Mouse (Mus musculus) limb, embryonic 15.5 days (tissue): ENCODE data around the gene Dock4. TPM values are rescaled to one million over a fixed set of nuclear protein-coding genes. Genes with fewer than 3 reads are reported as not detected.

Experiments used
- ATAC-seq: fragments of 200-750 bp; cut with Nextera tagmentation; 2 replicates; pipeline ENCODE4 v1.8.0; 2017; ENCODE audit warnings: low read depth, moderate TSS enrichment; ENCODE audit not compliant: insufficient number of reproducible peaks, low FRiP score, low TSS enrichment
- H3K27ac ChIP-seq: fragments of 300-500 bp; sonication (generic); 2 replicates; pipeline ENCODE4 v1.5.1; 2015; ENCODE audit warnings: moderate library complexity, mild to moderate bottlenecking, inconsistent platforms
- H3K27me3 ChIP-seq: fragments of 300-500 bp; sonication (generic); 2 replicates; pipeline ENCODE4 v1.6.1; 2015; ENCODE audit warnings: inconsistent platforms
- H3K36me3 ChIP-seq: fragments of 300-500 bp; sonication (generic); 2 replicates; pipeline ENCODE4 v1.6.1; 2015; ENCODE audit warnings: inconsistent platforms
- H3K4me1 ChIP-seq: fragments of 300-500 bp; sonication (generic); 2 replicates; pipeline ENCODE4 v1.6.1; 2015; ENCODE audit warnings: inconsistent platforms
- H3K4me2 ChIP-seq: fragments of 300-500 bp; sonication (generic); 2 replicates; pipeline ENCODE4 v1.6.1; 2015; ENCODE audit warnings: mild to moderate bottlenecking, inconsistent platforms
- H3K4me3 ChIP-seq: fragments of 300-500 bp; sonication (generic); 2 replicates; pipeline ENCODE4 v1.5.1; 2015; ENCODE audit warnings: mild to moderate bottlenecking, inconsistent platforms
- H3K9ac ChIP-seq: fragments of 300-500 bp; sonication (generic); 2 replicates; pipeline ENCODE4 v1.6.1; 2015; ENCODE audit warnings: inconsistent platforms
- H3K9me3 ChIP-seq: fragments of 300-500 bp; sonication (generic); 2 replicates; pipeline ENCODE4 v1.6.1; 2016; ENCODE audit warnings: inconsistent platforms
- WGBS: fragments of 180-500 bp; shearing (Covaris S2); methylation state at CpG from one replicate; pipeline ENCODE4 v1.1.7; 2015; 5-methylcytosine and 5-hydroxymethylcytosine counted together
- polyA plus RNA-seq: library from polyadenylated mRNA; unstranded; fragments of >200 nt; fragmentation: Nextera tagmentation; extraction: Ambion mirVana; gene quantifications from 2 replicates; pipeline ENCODE4 v1.2.1, GENCODE M21; 2015

The Dock4 gene
- polyA plus RNA-seq, 1 experiment from 2014 or later, result 13.6 TPM

DNA sequence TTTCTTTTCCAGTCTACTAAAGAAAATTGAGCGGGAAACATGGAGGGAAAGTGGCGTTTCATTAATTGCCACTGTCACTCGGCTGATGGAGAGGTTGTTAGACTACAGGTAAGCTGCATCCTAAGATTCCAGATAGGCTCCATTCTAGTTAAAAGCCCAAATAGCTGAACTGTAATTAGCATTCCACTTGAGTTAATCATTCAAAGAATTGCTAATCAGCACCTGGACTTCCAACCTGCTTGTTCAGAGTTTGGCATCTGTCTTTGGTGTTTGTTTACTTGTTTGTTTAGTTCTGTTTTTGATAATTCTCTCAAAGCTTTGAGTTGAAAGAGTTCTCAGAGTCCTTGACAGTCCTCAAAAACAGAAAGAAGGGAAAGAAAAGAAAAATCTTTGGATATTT, 349.0 kb downstream of the Dock4 start:
- no peak for ATAC-seq
- 70% methylated on average over 3 of the region's 3 CpGs for WGBS
- H3K27ac ChIP-seq, result no peak overlapping the region
- H3K9ac ChIP-seq, result no peak overlapping the region
- no peaks in the 10 kb centered on the region for H3K36me3 ChIP-seq
- no peak overlapping the region for H3K4me3 ChIP-seq
- H3K4me1 ChIP-seq, result peaks cover 7% of the 10 kb centered on the region; the same call in 1 of the 2 replicates
- H3K9me3 ChIP-seq, result no peaks in the 10 kb centered on the region
- no peak overlapping the region for H3K4me2 ChIP-seq
- H3K27me3 ChIP-seq, result no peaks in the 10 kb centered on the region

DNA sequence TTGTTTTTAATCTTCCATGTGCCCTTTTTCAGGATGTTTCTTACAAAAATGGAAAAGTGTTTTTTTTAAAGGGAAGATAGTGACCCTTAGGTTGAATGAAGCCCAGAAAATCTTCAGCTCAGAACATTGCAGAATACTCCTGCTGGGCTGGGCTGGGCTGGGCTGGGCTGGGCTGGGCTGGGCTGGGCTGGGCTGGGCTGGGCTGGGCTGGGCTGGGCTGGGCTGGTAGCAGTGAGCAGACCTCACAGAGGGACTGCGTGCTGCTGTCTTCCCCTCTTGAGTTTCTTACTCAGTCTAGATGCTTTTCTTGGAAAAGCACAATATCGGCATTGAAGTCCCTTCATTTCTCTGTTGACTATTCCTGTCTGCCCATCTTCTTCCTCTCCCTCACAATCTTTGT, 350.0 kb downstream of the Dock4 start:
- ATAC-seq, result no peak
- 49% methylated on average over 2 of the region's 2 CpGs for WGBS

GRCm38 (mm10) chr12:40796813-40797491, 351.2 kb downstream of the Dock4 start:
- Histone ChIP-seq H3K9ac (no peak overlapping the region), H3K27me3 (no peaks in the 10 kb centered on the region), H3K36me3 (no peaks in the 10 kb centered on the region), H3K4me2 (no peak overlapping the region), H3K4me3 (no peak overlapping the region), H3K4me1 (peaks cover 7% of the 10 kb centered on the region; the same call in 1 of the 2 replicates), H3K9me3 (no peaks in the 10 kb centered on the region), H3K27ac (no peak overlapping the region)
- ATAC-seq, result no peak
- WGBS, result 37% methylated on average over 14 of the region's 14 CpGs

More for the DNA sequence above, 350.0 kb downstream of the Dock4 start:
- no peaks in the 10 kb centered on the region for H3K36me3 ChIP-seq
- no peak overlapping the region for H3K4me3 ChIP-seq
- H3K27ac ChIP-seq, result no peak overlapping the region
- no peaks in the 10 kb centered on the region for H3K27me3 ChIP-seq
- H3K9me3 ChIP-seq, result no peaks in the 10 kb centered on the region
- no peak overlapping the region for H3K4me2 ChIP-seq
- peaks cover 7% of the 10 kb centered on the region; the same call in 1 of the 2 replicates for H3K4me1 ChIP-seq
- no peak overlapping the region for H3K9ac ChIP-seq

- H3K27ac ChIP-seq, result no peak overlapping the region
- 45% methylated on average over 9 of the region's 9 CpGs for WGBS
Observed at GRCm38 (mm10) chr12:40797561-40798343, 352.0 kb downstream of the Dock4 start.

GRCm38 (mm10) chr12:40798344-40799017, 352.7 kb downstream of the Dock4 start:
- WGBS, result 53% methylated on average over 5 of the region's 5 CpGs
- Histone ChIP-seq H3K27ac (no peak overlapping the region), H3K9ac (no peak overlapping the region), H3K27me3 (no peaks in the 10 kb centered on the region), H3K9me3 (no peaks in the 10 kb centered on the region), H3K36me3 (no peaks in the 10 kb centered on the region), H3K4me2 (no peak overlapping the region), H3K4me3 (no peak overlapping the region), H3K4me1 (peaks cover 7% of the 10 kb centered on the region; the same call in 1 of the 2 replicates)
- ATAC-seq, result no peak

More at GRCm38 (mm10) chr12:40797561-40798343, 352.0 kb downstream of the Dock4 start:
- no peaks in the 10 kb centered on the region for H3K9me3 ChIP-seq
- no peak overlapping the region for H3K4me2 ChIP-seq
- H3K36me3 ChIP-seq, result no peaks in the 10 kb centered on the region
- H3K9ac ChIP-seq, result no peak overlapping the region
- no peak for ATAC-seq
- H3K4me1 ChIP-seq, result peaks cover 7% of the 10 kb centered on the region; the same call in 1 of the 2 replicates
- no peak overlapping the region for H3K4me3 ChIP-seq
- no peaks in the 10 kb centered on the region for H3K27me3 ChIP-seq

- H3K9ac ChIP-seq, result no peak overlapping the region
- H3K4me1 ChIP-seq, result peaks cover 7% of the 10 kb centered on the region; the same call in 1 of the 2 replicates
- H3K4me2 ChIP-seq, result no peak overlapping the region
- H3K27ac ChIP-seq, result no peak overlapping the region
- 0 out of 2 replicates have a peak, but pooled peaks cover 3% of the 10 kb centered on the region for H3K36me3 ChIP-seq
- H3K27me3 ChIP-seq, result no peaks in the 10 kb centered on the region
- H3K4me3 ChIP-seq, result no peak overlapping the region
- 57% methylated on average over 3 of the region's 3 CpGs for WGBS
- H3K9me3 ChIP-seq, result no peaks in the 10 kb centered on the region
- no peak for ATAC-seq
Observed at GRCm38 (mm10) chr12:40801456-40801855, 355.7 kb downstream of the Dock4 start.

GRCm38 (mm10) chr12:40805257-40805656, 359.5 kb downstream of the Dock4 start:
- Histone ChIP-seq H3K4me3 (no peak overlapping the region), H3K27ac (no peak overlapping the region), H3K36me3 (0 out of 2 replicates have a peak, but pooled peaks cover 9% of the 10 kb centered on the region), H3K27me3 (no peaks in the 10 kb centered on the region), H3K4me1 (no peaks in the 10 kb centered on the region), H3K4me2 (no peak overlapping the region), H3K9me3 (no peaks in the 10 kb centered on the region), H3K9ac (no peak overlapping the region)
- 77% methylated on average over 2 of the region's 2 CpGs for WGBS
- ATAC-seq, result no peak

DNA sequence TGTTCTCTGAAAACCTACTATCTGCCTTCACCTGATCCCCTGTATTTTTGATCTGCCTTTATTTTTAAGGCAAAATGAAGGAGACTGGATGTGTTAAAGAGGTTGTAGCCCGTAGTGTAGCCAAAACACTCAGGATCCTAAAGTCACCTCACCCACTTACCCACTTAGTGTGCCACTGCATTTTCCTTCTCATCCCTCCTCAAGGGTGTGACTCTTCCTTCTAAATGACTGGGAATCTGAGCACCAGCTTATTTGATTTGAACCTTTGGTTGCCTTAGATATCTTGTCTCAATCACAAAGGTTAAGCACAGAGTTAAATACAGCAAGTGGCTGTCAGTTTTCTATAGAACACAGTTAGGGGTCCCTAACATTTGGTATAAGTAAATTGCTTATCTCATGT, 362.2 kb downstream of the Dock4 start:
- H3K9me3 ChIP-seq, result no peaks in the 10 kb centered on the region
- no peak overlapping the region for H3K9ac ChIP-seq
- ATAC-seq, result no peak
- H3K27ac ChIP-seq, result no peak overlapping the region
- no peaks in the 10 kb centered on the region for H3K4me1 ChIP-seq
- 0 out of 2 replicates have a peak, but pooled peaks cover 9% of the 10 kb centered on the region for H3K36me3 ChIP-seq
- WGBS, result 88% methylated on average over 1 of the region's 1 CpGs
- H3K4me2 ChIP-seq, result no peak overlapping the region
- H3K27me3 ChIP-seq, result no peaks in the 10 kb centered on the region
- no peak overlapping the region for H3K4me3 ChIP-seq

- Histone ChIP-seq H3K36me3 (no peaks in the 10 kb centered on the region), H3K4me2 (no peak overlapping the region), H3K27ac (no peak overlapping the region), H3K9me3 (no peaks in the 10 kb centered on the region), H3K27me3 (no peaks in the 10 kb centered on the region), H3K4me1 (no peaks in the 10 kb centered on the region), H3K9ac (no peak overlapping the region), H3K4me3 (no peak overlapping the region)
- 61% methylated on average over 2 of the region's 2 CpGs for WGBS
- ATAC-seq, result no peak
Observed at GRCm38 (mm10) chr12:40813474-40813873, 367.7 kb downstream of the Dock4 start.

- Histone ChIP-seq H3K27ac (no peak overlapping the region), H3K9ac (no peak overlapping the region)
- ATAC-seq, result no peak
Observed at GRCm38 (mm10) chr12:40814659-40815363, 369.1 kb downstream of the Dock4 start.

GRCm38 (mm10) chr12:40818046-40818708, 372.4 kb downstream of the Dock4 start:
- H3K9ac ChIP-seq, result no peak overlapping the region
- 85% methylated on average over 6 of the region's 6 CpGs for WGBS
- no peak overlapping the region for H3K27ac ChIP-seq
- ATAC-seq, result no peak
- no peak overlapping the region for H3K4me3 ChIP-seq
- no peaks in the 10 kb centered on the region for H3K9me3 ChIP-seq
- H3K36me3 ChIP-seq, result no peaks in the 10 kb centered on the region
- no peak overlapping the region for H3K4me2 ChIP-seq
- no peaks in the 10 kb centered on the region for H3K4me1 ChIP-seq
- H3K27me3 ChIP-seq, result no peaks in the 10 kb centered on the region

More at GRCm38 (mm10) chr12:40814659-40815363, 369.1 kb downstream of the Dock4 start:
- Histone ChIP-seq H3K4me1 (no peaks in the 10 kb centered on the region), H3K27me3 (no peaks in the 10 kb centered on the region), H3K4me2 (no peak overlapping the region), H3K9me3 (no peaks in the 10 kb centered on the region), H3K4me3 (no peak overlapping the region), H3K36me3 (no peaks in the 10 kb centered on the region)
